Mouse (Mus musculus) G1E (cell line): ENCODE results near the gene Flad1. TPM values are rescaled to one million over a fixed set of nuclear protein-coding genes. Genes with fewer than 3 reads are reported as not detected.

ENCODE experiments used
- ATAC-seq: 2 replicates; pipeline ENCODE4 v1.8.0; 2016; ENCODE audit warnings: mild to moderate bottlenecking; ENCODE audit not compliant: insufficient number of reproducible peaks, poor library complexity, low FRiP score, severe bottlenecking; ENCODE audit errors: extremely low read depth
- DNase-seq: peaks from one replicate; pipeline ENCODE4 v3.0.0; 2012; ENCODE audit warnings: low spot score
- H3K27me3 ChIP-seq: 2 replicates; pipeline ENCODE4 v1.6.1; 2012; ENCODE audit warnings: mild to moderate bottlenecking, low read length, inconsistent platforms; ENCODE audit not compliant: insufficient read depth
- H3K36me3 ChIP-seq: replicated peaks from 2 replicates; pipeline ENCODE3; 2012; ENCODE audit warnings: mild to moderate bottlenecking, inconsistent platforms
- H3K4me1 ChIP-seq: 2 replicates; pipeline ENCODE4 v1.6.1; 2012; ENCODE audit warnings: low read depth, low read length, inconsistent platforms, mixed read lengths; ENCODE audit not compliant: insufficient read depth
- H3K4me3 ChIP-seq: 2 replicates; pipeline ENCODE4 v1.5.1; 2012; ENCODE audit warnings: low read depth, mild to moderate bottlenecking, inconsistent platforms, low read length, moderate library complexity, mixed read lengths
- H3K9me3 ChIP-seq: replicated peaks from 2 replicates; pipeline ENCODE4 v1.6.1; 2012; ENCODE audit warnings: inconsistent platforms
- CTCF ChIP-seq: IDR thresholded peaks from 2 replicates; pipeline ENCODE4 v1.5.1; 2012; ENCODE audit warnings: low read depth, low read length, inconsistent platforms, mixed read lengths
- GATA1 ChIP-seq: IDR thresholded peaks from 2 replicates; pipeline ENCODE4 v1.6.1; 2012; ENCODE audit warnings: borderline replicate concordance, low read length, inconsistent platforms, mixed read lengths
- GATA2 ChIP-seq: IDR thresholded peaks from 2 replicates; pipeline ENCODE4 v1.6.1; 2012; ENCODE audit warnings: low read depth, low read length, inconsistent platforms, borderline replicate concordance
- POLR2AphosphoS5 ChIP-seq: IDR thresholded peaks from 2 replicates; pipeline ENCODE4 v1.6.1; 2012; ENCODE audit warnings: low read depth, low read length, inconsistent platforms; ENCODE audit not compliant: insufficient replicate concordance
- TAL1 ChIP-seq: conservative IDR thresholded peaks from 2 replicates; pipeline ENCODE4 v1.6.1; 2012; ENCODE audit warnings: low read depth, low read length, inconsistent platforms, mixed read lengths
- polyA plus RNA-seq: library from polyadenylated mRNA; stranded (reverse); fragments of >175 nt; gene quantifications from 2 replicates; pipeline ENCODE4 v1.2.3, GENCODE M21; 2012
- total RNA-seq, 2 experiments: library from RNA; stranded (forward) in 1 of 2; stranded (reverse) in 1 of 2; fragments of 200-1000 nt in 1 of 2; fragments of >200 nt in 1 of 2; fragmentation: Nextera tagmentation in 1 of 2; gene quantifications; 2 replicates each; pipeline ENCODE4 v1.2.3; 2014 to 2017

The Flad1 gene
- total RNA-seq (2014; fragmentation: Nextera tagmentation) (19.7 and 22.0 TPM in 2 replicates), total RNA-seq (2017) (18.0 and 22.0 TPM in 2 replicates), polyA plus RNA-seq (12.5 and 17.8 TPM in 2 replicates)

DNA sequence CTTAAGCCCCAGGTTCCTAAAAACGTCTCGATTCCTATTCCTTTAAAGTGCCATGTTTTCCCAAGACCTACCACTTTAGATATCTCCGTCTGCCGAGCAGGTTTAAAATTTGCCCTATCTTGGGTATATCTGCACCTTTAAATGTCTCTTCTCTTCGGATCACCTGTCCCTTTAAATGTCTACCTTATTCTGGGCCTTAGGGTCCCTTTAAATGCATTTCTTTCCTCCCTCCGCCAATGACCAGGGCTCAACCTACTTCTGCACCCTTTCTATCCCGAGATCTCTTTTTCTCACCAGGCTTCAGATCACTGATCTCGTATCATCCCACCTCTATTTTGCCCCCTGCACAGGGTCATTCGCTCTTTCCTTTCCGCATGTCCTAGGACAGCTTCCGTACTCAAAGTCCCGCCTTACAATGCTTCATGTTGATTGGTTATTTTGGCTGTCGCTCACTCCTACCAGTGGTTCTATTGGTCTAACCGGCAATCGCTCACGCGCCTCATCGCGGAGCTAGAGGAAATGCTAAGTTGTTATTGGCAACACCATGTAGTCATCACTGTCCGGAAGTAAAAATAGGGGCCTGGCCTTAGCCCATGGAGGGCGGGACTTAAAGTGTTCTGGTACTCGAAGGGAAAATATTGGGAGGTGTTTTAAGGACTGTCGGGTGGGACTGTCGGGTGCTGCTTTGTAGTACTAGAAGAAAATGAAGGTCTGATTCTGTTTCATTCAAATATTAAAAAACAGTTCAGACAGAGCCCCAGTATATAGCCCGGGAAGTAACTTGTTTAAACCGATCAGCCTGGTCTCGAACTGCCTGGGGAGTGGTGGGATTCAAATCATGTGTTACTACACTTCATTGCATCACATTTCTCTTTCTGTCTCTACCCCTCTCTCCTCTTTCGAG lies at the start of gene Flad1:
TSS of gene Flad1 (minus strand) at position 381 of the 904 bp plus-strand sequence.
- peak; percentile 91 for DNase-seq
- Histone ChIP-seq H3K36me3 (peaks cover 73% of the 10 kb centered on the region), H3K4me1 (peaks cover 59% of the 10 kb centered on the region), H3K9me3 (no peaks in the 10 kb centered on the region), H3K4me3 (peak within 1 kb of the TSS; percentile 74), H3K27me3 (no peaks in the 10 kb centered on the region)
- TF ChIP-seq TAL1: no peak
- TF ChIP-seq POLR2AphosphoS5: no peak
- no peak for TF ChIP-seq GATA2
- no peak for TF ChIP-seq CTCF
- TF ChIP-seq GATA1: no peak
- peak; percentile 97 for ATAC-seq

- peaks cover 3% of the 10 kb centered on the region; the same call in 1 of the 2 replicates for H3K27me3 ChIP-seq
- ATAC-seq (peak; percentile 78), DNase-seq (peak; percentile 61)
- peaks cover 46% of the 10 kb centered on the region for H3K4me1 ChIP-seq
- peak overlapping the region; percentile 81 for H3K4me3 ChIP-seq
- peaks cover 34% of the 10 kb centered on the region for H3K36me3 ChIP-seq
- no peaks in the 10 kb centered on the region for H3K9me3 ChIP-seq
- TF ChIP-seq GATA1 (no peak), CTCF (no peak), GATA2 (no peak)
Measured at GRCm38 (mm10) chr3:89458965-89459807, 47.5 kb upstream of the Flad1 start.

DNA sequence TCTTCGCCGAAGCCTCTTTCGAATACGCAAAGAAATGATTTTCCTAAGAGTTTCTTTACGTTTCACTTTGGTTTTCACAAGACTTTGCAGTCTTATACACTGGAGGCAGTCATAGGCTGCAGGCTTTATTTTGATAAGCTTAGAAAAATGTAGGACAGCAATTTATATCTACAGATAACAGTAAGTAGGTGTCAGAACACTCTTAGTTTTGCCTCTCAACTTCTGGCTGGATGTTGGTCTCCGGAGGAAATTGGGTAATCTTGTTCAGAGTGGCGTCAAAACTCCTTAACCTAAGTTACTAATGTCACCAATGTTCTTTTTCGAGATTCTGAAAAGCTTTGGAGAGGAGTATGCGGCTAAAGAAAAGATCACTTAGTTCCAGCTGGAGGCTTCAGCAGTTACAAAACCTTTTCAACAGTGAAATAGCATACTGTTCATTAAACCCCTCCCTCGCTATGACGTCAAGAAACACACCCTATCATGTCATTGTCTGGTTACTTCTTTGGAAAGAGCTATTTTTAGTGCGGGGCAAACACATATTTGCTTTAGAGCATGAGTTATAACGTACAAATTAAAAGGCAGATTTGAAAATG lies 46.8 kb upstream of the Flad1 start:
- Histone ChIP-seq H3K4me3 (peak overlapping the region; percentile 81; the same call in 1 of the 2 replicates), H3K36me3 (peaks cover 27% of the 10 kb centered on the region), H3K9me3 (no peaks in the 10 kb centered on the region), H3K4me1 (peaks cover 46% of the 10 kb centered on the region), H3K27me3 (peaks cover 3% of the 10 kb centered on the region; the same call in 1 of the 2 replicates)
- DNase-seq: no peak
- TF ChIP-seq GATA1: no peak
- TF ChIP-seq CTCF: no peak
- TF ChIP-seq GATA2: no peak
- no peak for TF ChIP-seq TAL1
- no peak for TF ChIP-seq POLR2AphosphoS5
- ATAC-seq: 0 out of 2 replicates have a peak, but pooled peaks have one; percentile 29

DNA sequence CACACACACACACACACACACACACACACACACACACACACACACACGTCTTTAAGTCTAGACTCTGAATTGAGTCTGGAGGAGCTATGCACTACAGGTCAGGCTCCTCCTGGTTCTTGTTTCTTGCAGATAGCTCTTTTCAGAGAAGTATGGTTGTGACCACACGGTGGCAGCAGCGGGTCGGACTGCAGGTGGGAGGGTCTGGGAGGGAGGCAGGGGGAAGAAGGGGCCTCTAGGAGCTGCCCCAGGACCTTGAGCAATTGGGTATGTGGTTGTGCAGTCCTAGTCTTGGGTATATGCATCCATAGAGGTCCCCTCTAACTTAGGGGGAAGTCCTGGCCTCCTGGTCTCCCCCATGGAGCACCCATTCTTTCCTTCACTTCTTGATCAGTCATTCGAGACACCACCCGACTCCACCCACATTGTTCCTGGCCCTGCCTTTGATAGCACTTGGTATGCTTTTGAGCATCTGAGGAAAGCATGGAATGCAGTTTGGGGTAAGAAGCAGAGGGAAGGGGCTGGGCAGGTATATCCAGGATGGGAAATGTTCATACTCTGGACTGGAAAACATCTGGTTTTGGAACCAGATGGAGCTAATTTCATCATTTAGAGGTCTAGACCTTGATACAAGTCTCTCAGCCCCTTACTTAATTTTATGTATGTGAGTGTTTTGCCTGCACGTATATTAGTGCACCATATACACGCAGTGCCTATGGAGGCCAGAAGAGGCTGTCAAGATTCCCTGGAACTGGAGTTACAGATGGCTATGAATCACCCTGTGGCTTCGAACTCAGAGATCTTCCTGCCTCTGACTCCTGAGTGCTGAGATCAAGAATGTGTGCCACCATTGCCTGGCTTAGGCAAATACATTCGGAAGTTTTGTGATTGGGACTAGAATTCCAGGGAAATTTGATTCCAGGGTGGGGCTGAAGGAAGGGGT lies 45.3 kb upstream of the Flad1 start:
- DNase-seq: peak; percentile 64
- TF ChIP-seq CTCF (peak; percentile 44), GATA2 (no peak), TAL1 (no peak), POLR2AphosphoS5 (no peak), GATA1 (no peak)
- H3K4me1 ChIP-seq: peaks cover 44% of the 10 kb centered on the region
- peak overlapping the region; percentile 52; the same call in 1 of the 2 replicates for H3K4me3 ChIP-seq
- ATAC-seq: no peak
- peaks cover 3% of the 10 kb centered on the region for H3K27me3 ChIP-seq
- H3K9me3 ChIP-seq: no peaks in the 10 kb centered on the region
- H3K36me3 ChIP-seq: peaks cover 16% of the 10 kb centered on the region

- no peak overlapping the region for H3K4me3 ChIP-seq
- no peak for ATAC-seq
- H3K9me3 ChIP-seq: no peaks in the 10 kb centered on the region
- TF ChIP-seq GATA2: no peak
- TF ChIP-seq GATA1: no peak
- TF ChIP-seq CTCF: no peak
- no peak for TF ChIP-seq TAL1
- TF ChIP-seq POLR2AphosphoS5: no peak
- peaks cover 44% of the 10 kb centered on the region for H3K4me1 ChIP-seq
- H3K27me3 ChIP-seq: peaks cover 3% of the 10 kb centered on the region
- peaks cover 6% of the 10 kb centered on the region for H3K36me3 ChIP-seq
- no peak for DNase-seq
Measured at GRCm38 (mm10) chr3:89455786-89456285, 44.2 kb upstream of the Flad1 start.
